Mouse (Mus musculus) cerebellum, adult 11-12 months (tissue): Measurements from ENCODE around the gene Cyp4f40.
A peak's percentile ranks its signal among the peaks of the same experiment; 100 is the strongest.
"Not testable (repeated sequence)": the region's sequence is repeated elsewhere in the genome, so short reads cannot be mapped to it uniquely, and the experiment has no call there.

ENCODE experiments used
- DNase-seq: peaks from one replicate; pipeline ENCODE4 v3.0.0; 2022

Gene Cyp4f40

GRCm38 (mm10) chr17:32658712-32659111, at the start of gene Cyp4f40:
Cyp4f40 (plus strand) TSS chr17:32658900.
- no peak for DNase-seq

- not testable (repeated sequence) for DNase-seq
These were observed 48.5 kb upstream of the Cyp4f40 start for GRCm38 (mm10) chr17:32610231-32610630.

- DNase-seq, result no peak
These were observed 47.8 kb upstream of the Cyp4f40 start for GRCm38 (mm10) chr17:32610896-32611295.

GRCm38 (mm10) chr17:32612417-32612816, 46.3 kb upstream of the Cyp4f40 start:
- DNase-seq, result no peak

GRCm38 (mm10) chr17:32617252-32617651, 41.4 kb upstream of the Cyp4f40 start:
- no peak for DNase-seq

GRCm38 (mm10) chr17:32621018-32621417, 37.7 kb upstream of the Cyp4f40 start, which contains the start of gene Cyp4f37:
Cyp4f37 (plus strand) TSS chr17:32621309.
- DNase-seq, result not testable (repeated sequence)

- DNase-seq, result not testable (repeated sequence)
These were observed 29.0 kb upstream of the Cyp4f40 start for GRCm38 (mm10) chr17:32629726-32630125.

- no peak for DNase-seq
These were observed 26.8 kb upstream of the Cyp4f40 start for GRCm38 (mm10) chr17:32631936-32632335.

GRCm38 (mm10) chr17:32634242-32634971, 24.3 kb upstream of the Cyp4f40 start:
- not testable (repeated sequence) for DNase-seq

GRCm38 (mm10) chr17:32634972-32635314, 23.8 kb upstream of the Cyp4f40 start:
- peak; percentile 67 for DNase-seq

GRCm38 (mm10) chr17:32636341-32636740, 22.4 kb upstream of the Cyp4f40 start:
- DNase-seq, result no peak

GRCm38 (mm10) chr17:32637151-32637550, 21.5 kb upstream of the Cyp4f40 start:
- no peak for DNase-seq

- no peak for DNase-seq
These were observed 12.1 kb upstream of the Cyp4f40 start for GRCm38 (mm10) chr17:32646631-32647030.

- DNase-seq, result no peak
These were observed 4.8 kb upstream of the Cyp4f40 start for GRCm38 (mm10) chr17:32653860-32654259.

GRCm38 (mm10) chr17:32657041-32657440, 1.7 kb upstream of the Cyp4f40 start:
- no peak for DNase-seq

- no peak for DNase-seq
These were observed 454 bp upstream of the Cyp4f40 start for GRCm38 (mm10) chr17:32658246-32658645.

- no peak for DNase-seq
These were observed 15.3 kb downstream of the Cyp4f40 start for GRCm38 (mm10) chr17:32673976-32674375.

GRCm38 (mm10) chr17:32676040-32676635, 17.4 kb downstream of the Cyp4f40 start:
- DNase-seq, result no peak

GRCm38 (mm10) chr17:32680404-32680803, 21.7 kb downstream of the Cyp4f40 start:
- DNase-seq, result no peak

- peak; percentile 15 for DNase-seq
These were observed 26.5 kb downstream of the Cyp4f40 start, which contains the start of gene Cyp4f15 for GRCm38 (mm10) chr17:32685048-32685750. Cyp4f15 (plus strand) TSS chr17:32685627.

- no peak for DNase-seq
These were observed 28.0 kb downstream of the Cyp4f40 start for GRCm38 (mm10) chr17:32686722-32687121.

GRCm38 (mm10) chr17:32690959-32691358, 32.3 kb downstream of the Cyp4f40 start:
- DNase-seq, result no peak

- no peak for DNase-seq
These were observed 44.1 kb downstream of the Cyp4f40 start for GRCm38 (mm10) chr17:32702826-32703225.

GRCm38 (mm10) chr17:32710541-32710940, 51.8 kb downstream of the Cyp4f40 start:
- not testable (repeated sequence) for DNase-seq
